Mouse (Mus musculus) embryo, embryonic 11 days (tissue): ENCODE data around the gene Iqgap1.
A peak's percentile ranks its signal among the peaks of the same experiment; 100 is the strongest.

ENCODE experiments used
- DNase-seq: peaks from one replicate; pipeline ENCODE4 v3.0.0-alpha.2; 2015

Gene Iqgap1

GRCm38 (mm10) chr7:80704066-80704465 is 121.7 kb downstream of the Iqgap1 start:
- DNase-seq: no peak

DNA sequence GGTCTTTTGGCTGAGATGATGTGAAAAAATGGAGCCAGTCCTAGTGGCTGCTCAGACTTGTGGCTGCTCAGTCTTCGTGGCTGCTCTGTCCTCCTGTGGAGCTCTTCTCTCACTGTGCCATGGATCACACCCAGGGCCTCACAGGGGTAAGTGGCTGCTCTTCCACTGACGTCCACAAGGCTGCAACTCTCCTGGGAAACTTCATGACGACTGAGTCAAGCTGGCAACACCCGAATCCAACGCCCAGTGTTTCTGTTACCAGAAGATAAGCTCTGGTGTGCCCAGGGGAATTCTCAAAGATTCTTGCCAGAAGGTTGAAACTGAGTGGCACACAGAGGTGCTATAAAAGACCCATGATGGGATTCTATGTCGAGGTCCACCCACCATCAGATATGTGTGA is 123.3 kb downstream of the Iqgap1 start:
- DNase-seq: no peak

DNA sequence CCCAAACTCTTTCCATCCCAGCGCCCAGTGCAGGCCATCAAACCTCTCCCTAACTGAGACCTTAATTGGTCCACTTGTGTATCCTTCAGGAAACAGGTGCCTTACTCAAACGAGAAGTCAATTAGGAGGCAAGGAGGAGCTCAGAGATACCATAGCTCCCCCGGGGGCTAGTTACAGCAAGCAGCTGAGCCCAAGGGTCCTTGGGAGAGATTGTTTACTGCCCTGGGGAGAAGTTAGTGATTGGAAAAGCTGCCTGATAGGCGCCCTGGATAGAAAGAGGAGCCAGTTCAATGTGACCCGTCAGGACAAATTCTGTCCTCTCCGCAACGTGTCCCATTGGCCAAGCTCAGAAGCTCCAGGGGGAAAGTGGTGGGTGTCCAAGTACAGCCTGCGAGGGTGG is 126.1 kb downstream of the Iqgap1 start:
- DNase-seq: no peak

DNA sequence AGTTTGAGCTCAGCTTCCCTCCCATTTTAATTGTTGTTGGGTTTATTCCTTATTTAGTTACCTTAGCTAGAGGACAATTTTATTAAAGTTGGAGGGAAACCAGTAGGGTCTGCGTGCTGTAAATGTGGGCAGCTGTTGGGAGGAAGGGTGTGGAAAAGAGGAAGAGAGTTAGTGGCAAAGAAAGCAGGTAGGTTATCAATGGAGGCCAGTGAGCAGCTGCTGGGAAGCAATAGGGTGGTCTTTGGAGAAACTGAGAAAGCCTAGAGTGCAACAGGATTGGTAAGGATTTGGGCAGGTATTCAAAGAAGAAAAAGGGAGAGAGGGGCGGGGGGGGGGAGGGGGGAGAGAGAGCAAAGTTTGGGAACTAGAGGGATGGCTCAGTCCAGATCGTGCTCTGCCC is 126.8 kb downstream of the Iqgap1 start:
- DNase-seq: no peak

DNA sequence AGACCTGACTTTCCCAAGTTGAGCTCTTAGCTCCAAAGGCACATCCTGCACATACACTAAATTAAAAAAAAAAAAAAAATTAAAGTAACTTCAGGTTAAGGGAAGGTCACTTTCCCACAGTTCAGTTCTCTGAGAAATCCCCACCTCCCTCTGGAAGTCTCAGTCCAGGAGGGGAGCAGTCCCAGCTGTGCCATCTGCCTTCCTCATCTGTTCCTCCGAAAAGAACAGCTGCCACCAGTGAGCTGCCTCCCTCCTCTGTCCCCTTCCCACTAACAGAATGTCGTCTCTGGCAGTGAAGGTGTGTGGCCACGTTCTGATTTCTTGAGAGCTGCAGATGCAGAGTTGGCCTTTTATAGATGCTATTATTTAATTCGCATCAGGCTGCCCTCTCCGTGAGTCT is 127.9 kb downstream of the Iqgap1 start:
- DNase-seq: no peak

GRCm38 (mm10) chr7:80696903-80697302 is 128.9 kb downstream of the Iqgap1 start:
- no peak for DNase-seq

- no peak for DNase-seq
Observed at GRCm38 (mm10) chr7:80696334-80696733, 129.4 kb downstream of the Iqgap1 start.

DNA sequence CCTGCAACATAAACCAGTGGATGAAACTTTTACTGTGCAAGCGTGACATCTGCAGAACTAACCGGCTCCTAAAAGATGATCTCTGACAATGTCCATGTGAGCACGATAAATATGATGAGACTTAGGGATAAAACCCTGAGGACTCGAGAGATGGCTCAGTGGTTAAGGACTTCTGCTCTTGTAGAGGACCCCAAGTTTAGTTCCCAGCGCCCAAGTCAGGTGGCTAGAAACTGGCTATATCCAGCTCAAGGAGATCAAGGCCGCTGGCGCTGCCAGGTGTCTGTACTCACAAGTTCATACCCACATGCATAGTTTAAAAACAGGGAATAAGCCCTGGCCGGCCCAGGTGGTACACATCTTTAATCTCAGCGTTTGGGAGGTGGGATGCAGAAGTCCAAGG is 133.3 kb downstream of the Iqgap1 start:
- DNase-seq: no peak

DNA sequence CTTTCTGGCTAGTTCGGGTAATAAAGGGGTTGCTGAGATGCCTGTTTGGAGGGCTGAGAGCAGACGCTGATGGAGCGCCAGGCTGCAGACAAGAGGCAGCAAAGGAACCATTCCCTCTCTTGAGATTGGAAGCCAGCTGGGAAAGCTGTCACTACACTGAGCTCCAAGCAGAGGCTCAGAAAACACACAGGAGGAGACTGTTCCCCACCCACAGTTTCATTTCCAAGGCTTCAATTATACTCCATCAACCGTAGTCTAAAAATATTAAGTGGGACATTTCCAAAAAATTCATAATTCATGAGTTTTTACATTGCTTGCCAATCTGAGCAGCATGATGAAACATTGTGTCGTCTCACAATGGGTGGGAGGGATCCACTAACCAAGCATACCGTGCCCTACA is 134.6 kb downstream of the Iqgap1 start:
- DNase-seq: no peak

GRCm38 (mm10) chr7:80689221-80689591 is 136.6 kb downstream of the Iqgap1 start:
- DNase-seq: no peak

DNA sequence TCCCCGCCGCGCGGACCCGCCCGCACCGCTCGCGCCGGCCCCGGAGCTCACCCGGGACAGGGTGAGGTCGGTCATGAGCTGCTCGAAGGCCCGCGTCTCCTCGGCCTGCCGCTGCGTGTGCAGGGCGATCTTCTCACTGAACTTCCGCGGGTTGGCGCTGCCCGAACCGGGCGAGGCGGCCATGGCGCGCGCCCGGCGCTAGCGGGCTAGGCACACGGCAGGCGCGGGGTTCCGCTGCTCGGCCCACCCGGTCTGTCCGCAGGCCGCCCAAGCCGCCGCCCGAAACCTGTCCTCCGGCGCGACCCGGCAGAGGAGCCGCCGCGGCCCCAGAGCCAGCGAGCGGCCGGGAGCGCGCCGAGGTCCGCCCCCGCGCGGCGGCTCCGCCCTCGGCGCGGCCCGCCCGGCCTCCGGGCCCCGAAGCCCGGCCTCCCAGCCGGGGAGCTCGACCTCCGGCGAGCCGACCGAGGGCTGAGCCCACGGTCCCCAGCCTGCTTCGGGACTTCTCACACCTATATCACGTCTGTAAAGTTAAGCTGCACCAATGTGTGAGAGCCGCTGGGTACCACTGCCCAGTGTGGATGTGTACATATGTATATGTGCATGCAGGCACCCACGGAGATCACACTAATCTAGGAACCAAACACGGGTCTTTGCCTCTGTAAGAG is 137.1 kb downstream of the Iqgap1 start, which contains the start of gene Crtc3:
Gene Crtc3 (minus strand): TSS at position 322 of the 665 bp plus-strand sequence.
- peak; percentile 89 for DNase-seq

GRCm38 (mm10) chr7:80687721-80688555 is 137.8 kb downstream of the Iqgap1 start:
- peak; percentile 80 for DNase-seq

GRCm38 (mm10) chr7:80685639-80686038 is 140.1 kb downstream of the Iqgap1 start:
- no peak for DNase-seq

- DNase-seq: no peak
Observed at GRCm38 (mm10) chr7:80682630-80683029, 143.1 kb downstream of the Iqgap1 start.

GRCm38 (mm10) chr7:80680218-80680847 is 145.4 kb downstream of the Iqgap1 start:
- DNase-seq: peak; percentile 77

DNA sequence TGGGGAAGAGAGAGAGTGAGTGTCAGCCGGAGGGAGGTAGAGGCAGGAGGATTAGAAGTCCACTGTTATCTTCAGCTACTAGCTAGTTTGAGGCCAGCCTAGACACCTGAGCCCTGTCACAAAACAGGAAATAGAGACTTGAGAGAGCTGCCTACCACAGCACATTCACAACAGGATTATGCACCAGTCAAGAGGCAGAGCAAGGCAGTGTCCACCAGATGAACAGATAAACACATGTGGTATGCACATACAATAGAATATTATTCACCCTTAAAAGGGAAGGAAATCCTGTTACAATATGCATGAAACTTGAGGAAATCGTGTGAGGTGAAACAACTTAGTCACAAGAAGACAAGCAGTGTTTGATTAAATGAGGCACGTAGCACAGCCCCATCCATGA is 153.5 kb downstream of the Iqgap1 start:
- DNase-seq: no peak

DNA sequence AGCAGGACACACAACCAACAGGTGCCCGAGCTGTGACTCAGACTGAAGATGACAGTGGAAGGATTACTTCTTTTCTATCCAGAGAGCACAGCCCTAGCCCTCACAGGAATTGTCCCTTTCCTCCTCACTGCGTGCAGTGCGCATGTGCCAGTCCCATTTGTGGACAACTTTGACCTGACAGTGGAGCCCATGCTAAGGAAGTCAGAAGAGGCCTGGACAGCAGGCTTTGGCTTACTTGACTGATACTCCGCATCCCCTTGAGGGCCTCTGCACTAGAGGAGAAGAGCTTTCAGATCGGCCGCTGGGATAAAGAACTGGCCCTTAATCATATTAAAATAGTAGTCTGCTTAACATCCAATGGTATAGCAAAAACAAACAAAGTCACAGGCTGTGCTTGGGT is 154.9 kb downstream of the Iqgap1 start:
- DNase-seq: no peak

- no peak for DNase-seq
Observed at GRCm38 (mm10) chr7:80667190-80667589, 158.6 kb downstream of the Iqgap1 start.

GRCm38 (mm10) chr7:80666198-80666915 is 159.4 kb downstream of the Iqgap1 start:
- peak; percentile 56 for DNase-seq
